Mouse (Mus musculus) embryonic facial prominence, embryonic 13.5 days (tissue): ENCODE data around the gene Hypk. TPM values are rescaled to one million over a fixed set of nuclear protein-coding genes. Genes with fewer than 3 reads are reported as not detected.
A peak's percentile ranks its signal among the peaks of the same experiment; 100 is the strongest.

ENCODE experiments used
- ATAC-seq: fragments of 200-750 bp; cut with Nextera tagmentation; 2 replicates; pipeline ENCODE4 v1.8.0; 2017; ENCODE audit warnings: low read depth; ENCODE audit not compliant: insufficient number of reproducible peaks, insufficient read depth, low FRiP score, low TSS enrichment
- H3K27ac ChIP-seq: fragments of 300-500 bp; sonication (generic); 2 replicates; pipeline ENCODE4 v1.5.1; 2015; ENCODE audit warnings: moderate library complexity, mild to moderate bottlenecking, inconsistent platforms
- H3K27me3 ChIP-seq: fragments of 300-500 bp; sonication (generic); 2 replicates; pipeline ENCODE4 v1.6.1; 2015; ENCODE audit warnings: mild to moderate bottlenecking, inconsistent platforms
- H3K36me3 ChIP-seq: fragments of 300-500 bp; sonication (generic); 2 replicates; pipeline ENCODE4 v1.6.1; 2015; ENCODE audit warnings: mild to moderate bottlenecking, inconsistent platforms
- H3K4me1 ChIP-seq: fragments of 300-500 bp; sonication (generic); 2 replicates; pipeline ENCODE4 v1.6.1; 2015; ENCODE audit warnings: inconsistent platforms
- H3K4me2 ChIP-seq: fragments of 300-500 bp; sonication (generic); 2 replicates; pipeline ENCODE4 v1.6.1; 2015; ENCODE audit warnings: moderate library complexity, mild to moderate bottlenecking, inconsistent platforms
- H3K4me3 ChIP-seq: fragments of 300-500 bp; sonication (generic); 2 replicates; pipeline ENCODE4 v1.5.1; 2015; ENCODE audit warnings: mild to moderate bottlenecking, inconsistent platforms
- H3K9ac ChIP-seq: fragments of 300-500 bp; sonication (generic); 2 replicates; pipeline ENCODE4 v1.6.1; 2015; ENCODE audit warnings: mild to moderate bottlenecking, inconsistent platforms
- H3K9me3 ChIP-seq: fragments of 300-500 bp; sonication (generic); 2 replicates; pipeline ENCODE4 v1.6.1; 2016; ENCODE audit warnings: inconsistent platforms
- WGBS: fragments of 180-500 bp; shearing (Covaris S2); methylation state at CpG from one replicate; pipeline ENCODE4 v1.1.7; 2015; ENCODE audit warnings: mixed read lengths; 5-methylcytosine and 5-hydroxymethylcytosine counted together
- polyA plus RNA-seq: library from polyadenylated mRNA; unstranded; fragments of >200 nt; fragmentation: Nextera tagmentation; extraction: Ambion mirVana; gene quantifications from 2 replicates; pipeline ENCODE4 v1.2.1, GENCODE M21; 2015

The Hypk gene
- polyA plus RNA-seq, 1 experiment from 2014 or later, result 139 TPM

DNA sequence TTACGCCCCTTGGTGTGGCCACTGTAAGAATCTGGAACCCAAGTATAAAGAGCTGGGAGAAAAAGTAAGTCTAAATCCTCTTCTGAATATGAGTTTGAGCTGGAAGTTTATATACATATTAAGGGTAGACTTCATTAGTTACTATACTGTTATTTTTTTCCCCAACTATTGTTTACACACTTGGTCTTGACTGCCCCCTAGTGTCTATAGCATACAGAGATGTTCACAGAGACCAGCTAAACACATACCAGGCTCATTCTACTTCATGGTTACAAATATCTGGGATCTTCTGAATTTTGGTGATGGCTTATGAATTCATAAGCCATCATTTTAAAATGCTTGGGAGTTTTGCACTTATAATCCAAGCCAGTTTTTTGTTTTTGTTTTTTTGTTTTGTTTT is 18.2 kb upstream of the Hypk start:
- no peak for ATAC-seq
- no peak overlapping the region for H3K4me3 ChIP-seq
- H3K4me1 ChIP-seq, result no peaks in the 10 kb centered on the region
- H3K9ac ChIP-seq, result no peak overlapping the region
- H3K9me3 ChIP-seq, result no peaks in the 10 kb centered on the region
- H3K27me3 ChIP-seq, result no peaks in the 10 kb centered on the region
- H3K4me2 ChIP-seq, result no peak overlapping the region
- no peak overlapping the region for H3K27ac ChIP-seq
- WGBS, result 98% methylated on average over 1 of the region's 1 CpGs
- peaks cover 98% of the 10 kb centered on the region for H3K36me3 ChIP-seq

DNA sequence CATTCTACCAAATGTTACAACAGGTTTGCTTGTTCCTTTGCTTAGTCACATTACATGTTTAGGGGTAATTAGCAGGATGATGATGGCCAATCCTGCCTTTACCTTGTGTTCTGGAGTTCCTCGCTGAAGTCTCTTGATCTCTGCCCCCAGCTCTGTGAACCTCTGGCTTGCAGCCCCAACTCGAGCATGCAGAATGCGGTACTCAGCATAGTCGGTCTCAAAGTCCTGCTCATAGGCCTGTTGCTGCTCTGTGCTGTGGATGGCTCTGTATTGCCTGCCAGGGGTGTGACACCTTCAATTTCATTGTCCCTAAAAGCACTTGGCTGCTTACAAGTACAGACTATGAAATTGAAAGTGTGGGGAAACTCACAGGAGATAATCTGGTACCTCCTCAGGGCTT is 13.3 kb upstream of the Hypk start:
- WGBS, result 70% methylated on average over 4 of the region's 4 CpGs
- Histone ChIP-seq H3K27ac (no peak overlapping the region), H3K4me3 (no peak overlapping the region), H3K27me3 (peaks cover 16% of the 10 kb centered on the region), H3K4me2 (no peak overlapping the region), H3K36me3 (peaks cover 49% of the 10 kb centered on the region), H3K9ac (no peak overlapping the region), H3K9me3 (no peaks in the 10 kb centered on the region), H3K4me1 (peaks cover 17% of the 10 kb centered on the region)
- no peak for ATAC-seq

DNA sequence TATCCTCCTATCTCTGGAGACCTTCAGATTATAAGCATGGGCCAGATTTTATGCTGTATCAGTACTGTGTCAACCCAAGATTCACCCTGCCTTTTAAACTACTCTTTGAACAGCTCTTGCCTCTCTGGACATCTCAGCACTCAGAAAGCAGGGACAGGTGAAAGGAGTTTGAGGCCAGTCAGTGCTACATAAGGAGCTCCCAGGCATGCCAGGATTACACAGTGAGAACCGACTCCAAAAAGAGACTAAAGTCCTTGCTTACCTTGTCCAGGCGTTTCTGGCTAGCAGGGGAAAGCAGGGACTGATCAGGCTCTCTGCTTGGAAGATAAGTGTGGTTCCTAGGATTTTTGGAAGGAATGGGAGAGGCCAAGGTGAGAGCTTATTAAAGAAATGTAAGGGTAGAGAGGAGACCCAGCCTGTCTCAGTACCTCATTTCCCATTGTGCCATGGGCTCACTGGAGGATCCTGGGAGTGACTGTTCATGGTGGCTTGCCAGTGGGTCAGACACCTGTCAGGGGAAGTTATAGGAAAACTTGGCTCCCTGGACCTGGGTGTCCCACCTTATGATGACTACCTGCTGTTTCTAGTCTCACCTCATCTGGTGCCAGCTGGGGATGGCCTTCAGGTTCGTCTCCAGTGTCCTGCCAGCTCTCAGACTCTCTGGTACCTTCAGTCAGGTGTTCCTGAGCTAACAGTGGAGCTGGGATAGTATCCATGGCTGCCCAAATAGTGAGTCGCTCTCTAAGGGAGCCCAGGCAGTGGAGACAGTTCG is 12.1 kb upstream of the Hypk start:
- Histone ChIP-seq H3K4me2 (peak overlapping the region; percentile 93), H3K4me1 (peaks cover 17% of the 10 kb centered on the region), H3K4me3 (no peak overlapping the region), H3K9ac (no peak overlapping the region), H3K9me3 (no peaks in the 10 kb centered on the region), H3K27ac (no peak overlapping the region), H3K36me3 (peaks cover 36% of the 10 kb centered on the region), H3K27me3 (peaks cover 16% of the 10 kb centered on the region)
- WGBS, result 51% methylated on average over 5 of the region's 5 CpGs
- ATAC-seq, result no peak

DNA sequence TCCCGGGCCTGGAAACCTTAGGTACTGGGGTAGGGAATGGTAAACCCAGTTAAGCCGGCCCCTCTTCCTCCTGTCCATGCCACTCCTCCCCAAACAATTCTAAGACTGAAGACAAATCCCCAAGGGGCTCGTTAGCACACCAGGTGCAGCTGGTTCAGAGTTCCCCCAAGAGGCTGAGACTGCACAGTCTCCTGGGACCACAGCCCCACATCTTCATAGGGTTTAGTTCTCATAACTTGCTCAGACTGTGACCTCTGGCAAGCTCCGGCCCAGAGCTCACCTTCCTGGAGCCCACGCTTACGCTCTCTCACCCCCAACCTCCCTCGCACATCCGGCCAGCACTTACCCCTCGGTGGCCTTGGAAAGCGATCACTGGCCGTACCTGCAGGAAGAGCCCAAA is 11.3 kb upstream of the Hypk start:
- H3K4me3 ChIP-seq, result peak overlapping the region; percentile 53
- peak overlapping the region; percentile 93 for H3K4me2 ChIP-seq
- no peak for ATAC-seq
- H3K36me3 ChIP-seq, result peaks cover 30% of the 10 kb centered on the region
- peaks cover 17% of the 10 kb centered on the region for H3K4me1 ChIP-seq
- no peak overlapping the region for H3K27ac ChIP-seq
- WGBS, result 6% methylated on average over 11 of the region's 11 CpGs
- peak overlapping the region; percentile 70 for H3K9ac ChIP-seq
- H3K9me3 ChIP-seq, result no peaks in the 10 kb centered on the region
- peaks cover 16% of the 10 kb centered on the region for H3K27me3 ChIP-seq

DNA sequence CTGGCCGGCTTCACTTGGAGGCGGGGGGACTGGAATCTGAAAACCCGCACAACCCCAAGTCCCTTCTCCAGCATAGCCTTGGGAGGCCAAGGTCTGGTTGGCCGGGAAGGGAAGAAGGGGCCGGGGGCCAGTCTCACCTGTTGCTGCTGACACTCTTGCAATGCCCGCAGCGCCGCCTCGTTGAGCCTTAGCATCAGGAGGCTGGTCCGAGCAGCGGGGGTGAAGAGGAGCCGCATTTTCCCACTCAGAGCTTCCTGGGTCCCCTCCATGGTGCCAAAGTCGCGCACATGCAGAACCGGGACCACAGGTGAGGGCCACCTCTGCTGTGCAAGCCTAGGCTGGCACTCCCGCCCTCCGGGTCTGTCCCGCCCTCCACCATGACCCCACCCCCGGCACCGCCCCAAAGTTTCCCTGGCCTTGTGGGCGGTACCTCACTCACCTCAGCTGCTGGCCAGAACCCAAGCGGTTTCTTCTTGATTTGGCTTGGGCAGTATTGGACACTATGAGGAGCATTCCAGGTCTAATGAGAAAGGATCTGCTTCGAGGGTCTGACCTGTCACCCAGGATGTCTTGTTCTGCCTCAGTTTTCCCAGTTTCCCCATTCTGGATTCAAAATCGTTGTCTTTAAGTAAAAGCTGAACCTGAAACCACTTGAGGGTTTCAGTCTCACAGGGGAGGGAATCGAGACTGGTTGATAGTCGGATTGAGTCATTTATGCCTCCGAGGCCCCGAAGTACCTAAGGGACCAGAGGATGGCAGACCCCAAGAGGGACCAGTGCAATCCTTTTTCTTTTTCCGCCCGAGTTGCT is 10.6 kb upstream of the Hypk start:
- Histone ChIP-seq H3K9ac (peak overlapping the region; percentile 70), H3K9me3 (no peaks in the 10 kb centered on the region), H3K36me3 (peaks cover 24% of the 10 kb centered on the region), H3K27me3 (peaks cover 16% of the 10 kb centered on the region), H3K4me2 (peak overlapping the region; percentile 93), H3K4me1 (peaks cover 17% of the 10 kb centered on the region), H3K27ac (no peak overlapping the region), H3K4me3 (peak overlapping the region; percentile 53)
- peak; percentile 68; the same call in 1 of the 2 replicates for ATAC-seq
- 1% methylated on average over 30 of the region's 30 CpGs for WGBS

DNA sequence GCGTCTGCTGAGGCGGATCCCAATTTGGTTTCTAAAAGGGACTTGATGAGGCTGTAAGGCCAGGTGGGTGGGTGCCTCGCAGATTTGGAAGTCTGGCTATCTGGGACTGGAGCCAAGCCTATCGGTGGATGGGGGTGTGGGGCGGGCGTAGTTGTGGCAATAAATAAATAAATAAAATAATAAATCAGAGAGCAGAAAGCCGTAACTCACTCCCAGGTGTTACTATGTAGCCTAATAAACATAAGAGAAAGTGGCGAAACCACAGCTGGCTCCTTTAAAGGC is 10.1 kb upstream of the Hypk start:
- 16% methylated on average over 8 of the region's 8 CpGs for WGBS
- Histone ChIP-seq H3K27me3 (peaks cover 16% of the 10 kb centered on the region), H3K4me1 (peaks cover 23% of the 10 kb centered on the region), H3K4me3 (peak overlapping the region; percentile 53), H3K27ac (no peak overlapping the region), H3K4me2 (peak overlapping the region; percentile 93), H3K9ac (peak overlapping the region; percentile 70), H3K9me3 (no peaks in the 10 kb centered on the region), H3K36me3 (peaks cover 19% of the 10 kb centered on the region)
- no peak for ATAC-seq

DNA sequence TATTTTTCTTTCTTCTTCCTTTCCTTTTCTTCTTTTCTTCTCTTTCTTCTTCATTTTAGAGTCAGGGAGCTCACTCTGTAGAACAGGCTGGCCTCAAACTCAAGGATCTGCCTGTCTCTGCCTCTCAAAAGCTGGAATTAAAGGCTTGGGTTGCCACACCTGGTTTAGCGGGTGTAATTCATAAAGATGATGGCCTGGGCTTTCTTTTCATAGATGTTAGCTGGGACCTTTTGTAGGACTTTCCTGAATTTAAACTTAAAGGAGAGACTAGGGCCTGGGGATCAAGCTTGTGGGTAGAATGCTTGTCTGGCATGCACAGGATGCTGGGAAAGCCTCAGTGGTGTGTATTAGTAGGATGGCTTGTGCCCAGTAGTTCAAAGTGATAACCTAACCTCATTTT is 8.9 kb upstream of the Hypk start, which contains the start of gene Ell3:
Gene Ell3 (minus strand): TSS at position 101 of the 400 bp plus-strand sequence.
- peaks cover 7% of the 10 kb centered on the region for H3K36me3 ChIP-seq
- WGBS, result 92% methylated on average over 1 of the region's 1 CpGs
- peak within 1 kb of the TSS; percentile 53; the same call in 1 of the 2 replicates for H3K4me3 ChIP-seq
- ATAC-seq, result no peak
- peak within 1 kb of the TSS; percentile 70; the same call in 1 of the 2 replicates for H3K9ac ChIP-seq
- peaks cover 16% of the 10 kb centered on the region for H3K27me3 ChIP-seq
- H3K9me3 ChIP-seq, result no peaks in the 10 kb centered on the region
- H3K27ac ChIP-seq, result no peak within 1 kb of the TSS
- peaks cover 24% of the 10 kb centered on the region for H3K4me1 ChIP-seq
- peak within 1 kb of the TSS; percentile 93 for H3K4me2 ChIP-seq

DNA sequence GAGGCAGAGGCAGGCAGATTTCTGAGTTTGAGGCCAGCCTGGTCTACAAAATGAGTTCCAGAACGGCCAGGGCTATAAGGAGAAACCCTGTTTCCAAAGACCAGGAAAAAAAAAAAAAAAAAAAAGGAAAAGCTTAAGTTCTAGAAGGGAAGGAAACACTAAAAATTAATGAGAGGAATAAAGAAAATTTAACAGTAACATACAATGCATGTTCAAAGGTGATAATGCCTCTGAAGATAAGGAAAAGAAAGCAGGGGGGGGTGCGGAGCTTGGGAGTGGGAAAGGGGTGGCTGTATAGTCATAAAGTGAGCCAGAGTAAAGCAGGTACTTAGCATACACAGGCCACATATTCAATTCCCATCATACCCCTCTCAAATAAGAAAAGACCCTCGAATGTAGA is 8.0 kb upstream of the Hypk start:
- Histone ChIP-seq H3K4me2 (no peak overlapping the region), H3K36me3 (no peaks in the 10 kb centered on the region), H3K4me3 (no peak overlapping the region), H3K9me3 (no peaks in the 10 kb centered on the region), H3K4me1 (peaks cover 24% of the 10 kb centered on the region), H3K27me3 (peaks cover 16% of the 10 kb centered on the region), H3K9ac (no peak overlapping the region), H3K27ac (no peak overlapping the region)
- WGBS, result 81% methylated on average over 3 of the region's 3 CpGs
- no peak for ATAC-seq

DNA sequence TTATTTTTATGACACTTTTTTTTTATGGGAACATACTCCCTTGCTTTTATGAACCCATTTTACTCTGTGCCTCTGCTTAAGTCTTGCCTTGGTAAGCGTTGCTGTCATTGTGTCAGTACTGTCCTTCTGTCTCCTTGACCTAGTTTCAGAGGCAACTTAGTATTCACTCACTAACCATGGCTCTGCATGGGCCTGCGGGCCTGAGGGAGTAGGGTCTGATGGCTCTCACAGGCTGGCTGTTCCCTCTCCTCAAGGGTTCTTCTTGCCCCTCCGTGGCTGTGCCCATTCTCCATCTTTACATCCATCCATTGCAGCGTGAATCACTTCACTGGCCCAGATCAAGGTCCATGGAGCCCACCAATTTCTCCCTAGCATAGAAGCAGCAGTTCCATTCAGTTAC is 6.6 kb upstream of the Hypk start:
- Histone ChIP-seq H3K9ac (no peak overlapping the region), H3K4me2 (no peak overlapping the region), H3K36me3 (peaks cover 6% of the 10 kb centered on the region), H3K4me3 (no peak overlapping the region), H3K4me1 (peaks cover 36% of the 10 kb centered on the region), H3K9me3 (no peaks in the 10 kb centered on the region), H3K27ac (no peak overlapping the region), H3K27me3 (peaks cover 10% of the 10 kb centered on the region)
- 77% methylated on average over 4 of the region's 4 CpGs for WGBS
- ATAC-seq, result no peak

DNA sequence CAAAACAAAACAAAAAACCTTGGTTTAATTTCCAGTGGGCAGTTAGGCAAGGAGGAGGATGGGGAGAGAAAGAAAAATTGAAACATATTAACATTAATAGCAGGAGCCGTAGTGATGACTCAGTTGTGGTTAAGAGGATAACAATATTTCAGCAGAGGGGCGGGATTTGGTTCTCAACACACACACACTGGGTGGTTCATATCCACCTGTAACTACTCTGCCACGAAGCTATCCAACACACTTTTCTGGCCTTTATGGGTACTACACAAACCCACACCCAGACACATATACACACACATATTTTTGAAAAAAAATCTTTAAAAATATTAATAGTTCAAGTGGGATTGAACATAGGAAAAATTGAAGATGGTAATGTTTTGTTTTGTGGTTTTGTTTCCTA is 6.1 kb upstream of the Hypk start:
- Histone ChIP-seq H3K9me3 (no peaks in the 10 kb centered on the region), H3K9ac (no peak overlapping the region), H3K4me2 (no peak overlapping the region), H3K4me3 (no peak overlapping the region), H3K36me3 (peaks cover 8% of the 10 kb centered on the region), H3K4me1 (peaks cover 34% of the 10 kb centered on the region), H3K27me3 (peaks cover 5% of the 10 kb centered on the region), H3K27ac (no peak overlapping the region)
- ATAC-seq, result no peak
- WGBS, result 80% methylated on average over 3 of the region's 3 CpGs

DNA sequence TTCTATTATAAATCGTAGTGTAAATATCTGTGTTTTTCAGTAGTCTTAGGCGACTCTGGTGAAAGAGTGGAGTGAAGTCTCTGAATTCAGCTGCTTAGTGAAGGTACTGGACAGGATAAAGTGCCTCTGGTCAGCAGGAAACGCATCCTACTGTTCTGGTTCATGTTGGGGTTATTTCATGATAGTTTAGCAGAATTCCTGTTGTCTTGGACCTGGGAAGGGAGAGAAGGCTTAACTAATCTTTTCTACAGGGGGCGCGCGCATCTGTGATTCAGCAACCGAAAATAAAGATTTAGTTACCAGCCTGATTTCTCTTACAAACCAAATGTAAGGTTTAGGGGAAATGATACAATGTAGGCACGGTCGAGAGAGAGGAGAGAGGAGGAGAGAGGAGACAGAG is 5.0 kb upstream of the Hypk start:
- no peaks in the 10 kb centered on the region for H3K9me3 ChIP-seq
- peaks cover 29% of the 10 kb centered on the region for H3K4me1 ChIP-seq
- H3K36me3 ChIP-seq, result peaks cover 19% of the 10 kb centered on the region
- H3K9ac ChIP-seq, result peak overlapping the region; percentile 65
- peak overlapping the region; percentile 97 for H3K4me3 ChIP-seq
- H3K27me3 ChIP-seq, result no peaks in the 10 kb centered on the region
- H3K4me2 ChIP-seq, result peak overlapping the region; percentile 64
- H3K27ac ChIP-seq, result peak overlapping the region; percentile 93
- 11% methylated on average over 9 of the region's 9 CpGs for WGBS
- no peak for ATAC-seq
